Mouse (Mus musculus): ENCODE data around the gene Irf9. TPM values are rescaled to one million over a fixed set of nuclear protein-coding genes. Genes with fewer than 3 reads are reported as not detected.

Gene Irf9
- polyA plus RNA-seq, 1 experiment: 84.3 TPM

GRCm38 (mm10) chr14:55644261-55644888, 41.0 kb downstream of the Irf9 start:
- 3% methylated on average over 17 of the region's 17 CpGs for WGBS
- H3K4me1 ChIP-seq (ENCODE audit: control insufficient read depth, insufficient read depth, low read length): peaks cover 4% of the 10 kb centered on the region

DNA sequence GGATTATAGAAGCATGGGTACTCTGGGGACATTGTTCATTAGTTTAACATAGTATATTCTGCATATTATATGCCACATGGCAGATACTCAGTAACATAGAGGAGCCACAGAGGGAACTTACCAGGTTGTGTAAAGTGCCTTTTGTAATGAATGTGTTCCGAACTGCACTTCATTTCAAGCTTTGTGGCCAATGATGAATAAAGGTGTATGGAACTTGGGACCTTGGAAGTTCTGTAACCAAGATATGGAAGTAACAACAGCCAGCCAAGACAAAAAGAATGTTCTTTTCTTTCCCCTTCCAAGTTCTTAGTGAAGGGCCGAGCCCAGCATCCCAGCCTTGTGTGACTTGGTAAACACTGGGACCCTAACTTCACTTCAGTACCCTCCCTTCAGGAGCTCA, 46.5 kb downstream of the Irf9 start, which contains the start of gene Tssk4:
Tssk4 (plus strand) TSS at position 301 of the 400 bp plus-strand sequence.
- Histone ChIP-seq H3K27ac (ENCODE audit: control insufficient read depth, insufficient read depth, low read depth, low read length, poor library complexity) (no peak within 1 kb of the TSS), H3K4me1 (ENCODE audit: control insufficient read depth, insufficient read depth, low read length) (no peaks in the 10 kb centered on the region), H3K4me3 (replicated peaks; ENCODE audit: control insufficient read depth, low read depth, low read length) (no peak within 1 kb of the TSS)
- TF ChIP-seq CTCF (IDR thresholded peaks at IDR 0.05; ENCODE audit: control insufficient read depth, insufficient read depth, low read length): no peak
- TF ChIP-seq POLR2A (IDR thresholded peaks at IDR 0.05; ENCODE audit: borderline replicate concordance, control insufficient read depth, low read depth, low read length): no peak
- WGBS: 81% methylated on average over 2 of the region's 2 CpGs

More at GRCm38 (mm10) chr14:55644261-55644888, 41.0 kb downstream of the Irf9 start:
- Histone ChIP-seq H3K27ac (ENCODE audit: control insufficient read depth, insufficient read depth, low read depth, low read length, poor library complexity) (0 out of 2 replicates have a peak overlapping the region, but pooled peaks have one; percentile 15), H3K4me3 (replicated peaks; ENCODE audit: control insufficient read depth, low read depth, low read length) (peak overlapping the region; percentile 64)
- no peak for TF ChIP-seq POLR2A (IDR thresholded peaks at IDR 0.05; ENCODE audit: borderline replicate concordance, control insufficient read depth, low read depth, low read length)
- TF ChIP-seq CTCF (IDR thresholded peaks at IDR 0.05; ENCODE audit: control insufficient read depth, insufficient read depth, low read length): no peak

GRCm38 (mm10) chr14:55651528-55651927, 48.2 kb downstream of the Irf9 start:
- Histone ChIP-seq H3K27ac (ENCODE audit: control insufficient read depth, insufficient read depth, low read depth, low read length, poor library complexity) (no peak overlapping the region), H3K4me3 (replicated peaks; ENCODE audit: control insufficient read depth, low read depth, low read length) (no peak overlapping the region), H3K4me1 (ENCODE audit: control insufficient read depth, insufficient read depth, low read length) (no peaks in the 10 kb centered on the region)
- WGBS: 81% methylated on average over 7 of the region's 7 CpGs
- TF ChIP-seq CTCF (IDR thresholded peaks at IDR 0.05; ENCODE audit: control insufficient read depth, insufficient read depth, low read length): no peak
- no peak for TF ChIP-seq POLR2A (IDR thresholded peaks at IDR 0.05; ENCODE audit: borderline replicate concordance, control insufficient read depth, low read depth, low read length)

- WGBS: 75% methylated on average over 3 of the region's 3 CpGs
- Histone ChIP-seq H3K4me3 (replicated peaks; ENCODE audit: control insufficient read depth, low read depth, low read length) (no peak overlapping the region), H3K4me1 (ENCODE audit: control insufficient read depth, insufficient read depth, low read length) (no peaks in the 10 kb centered on the region), H3K27ac (ENCODE audit: control insufficient read depth, insufficient read depth, low read depth, low read length, poor library complexity) (no peak overlapping the region)
- TF ChIP-seq CTCF (IDR thresholded peaks at IDR 0.05; ENCODE audit: control insufficient read depth, insufficient read depth, low read length): no peak
- no peak for TF ChIP-seq POLR2A (IDR thresholded peaks at IDR 0.05; ENCODE audit: borderline replicate concordance, control insufficient read depth, low read depth, low read length)
These were observed 53.6 kb downstream of the Irf9 start for GRCm38 (mm10) chr14:55656935-55657334.

- TF ChIP-seq CTCF (IDR thresholded peaks at IDR 0.05; ENCODE audit: control insufficient read depth, insufficient read depth, low read length): no peak
- TF ChIP-seq POLR2A (IDR thresholded peaks at IDR 0.05; ENCODE audit: borderline replicate concordance, control insufficient read depth, low read depth, low read length): no peak
These were observed 54.6 kb downstream of the Irf9 start for GRCm38 (mm10) chr14:55658011-55658410.

More at GRCm38 (mm10) chr14:55658011-55658410, 54.6 kb downstream of the Irf9 start:
- Histone ChIP-seq H3K4me3 (replicated peaks; ENCODE audit: control insufficient read depth, low read depth, low read length) (no peak overlapping the region), H3K4me1 (ENCODE audit: control insufficient read depth, insufficient read depth, low read length) (no peaks in the 10 kb centered on the region), H3K27ac (ENCODE audit: control insufficient read depth, insufficient read depth, low read depth, low read length, poor library complexity) (no peak overlapping the region)
- 92% methylated on average over 5 of the region's 5 CpGs for WGBS

Other genes with a start within 250 kb of the Irf9 start
- 39.2 and 47.3 TPM in 2 replicates for gene Dhrs4, start 124.8 kb upstream of the Irf9 start, polyA plus RNA-seq (2011; ENCODE audit: insufficient read depth, insufficient read length, low replicate concordance, missing spikeins)
- gene Carmil3, start 112.9 kb upstream of the Irf9 start, polyA plus RNA-seq (2011; ENCODE audit: insufficient read depth, insufficient read length, low replicate concordance, missing spikeins): 0.79 and 3.5 TPM in 2 replicates
- not detected in 2 replicates for gene Cpne6, start 93.1 kb upstream of the Irf9 start, polyA plus RNA-seq (2011; ENCODE audit: insufficient read depth, insufficient read length, low replicate concordance, missing spikeins)
- 0.25 and 0.70 TPM in 2 replicates for gene Nrl, start 78.6 kb upstream of the Irf9 start, polyA plus RNA-seq (2011; ENCODE audit: insufficient read depth, insufficient read length, low replicate concordance, missing spikeins)
- 42.6 and 60.8 TPM in 2 replicates for gene Pck2, start 63.3 kb upstream of the Irf9 start, polyA plus RNA-seq (2011; ENCODE audit: insufficient read depth, insufficient read length, low replicate concordance, missing spikeins)
- 26.4 and 42.3 TPM in 2 replicates for gene Dcaf11, start 43.6 kb upstream of the Irf9 start, polyA plus RNA-seq (2011; ENCODE audit: insufficient read depth, insufficient read length, low replicate concordance, missing spikeins)
- gene A730061H03Rik, start 43.2 kb upstream of the Irf9 start, polyA plus RNA-seq (2011; ENCODE audit: insufficient read depth, insufficient read length, low replicate concordance, missing spikeins): not detected in 2 replicates
- not detected in 2 replicates for gene Fitm1, start 28.0 kb upstream of the Irf9 start, polyA plus RNA-seq (2011; ENCODE audit: insufficient read depth, insufficient read length, low replicate concordance, missing spikeins)
- gene Psme1, start 25.4 kb upstream of the Irf9 start, polyA plus RNA-seq (2011; ENCODE audit: insufficient read depth, insufficient read length, low replicate concordance, missing spikeins): 187 and 268 TPM in 2 replicates
- gene Emc9, start 18.3 kb upstream of the Irf9 start, polyA plus RNA-seq (2011; ENCODE audit: insufficient read depth, insufficient read length, low replicate concordance, missing spikeins): 12.3 and 48.5 TPM in 2 replicates
- gene Psme2, start 12.5 kb upstream of the Irf9 start, polyA plus RNA-seq (2011; ENCODE audit: insufficient read depth, insufficient read length, low replicate concordance, missing spikeins): 152 and 175 TPM in 2 replicates
- gene Rnf31, start 11.9 kb upstream of the Irf9 start, polyA plus RNA-seq (2011; ENCODE audit: insufficient read depth, insufficient read length, low replicate concordance, missing spikeins): 79.5 and 160 TPM in 2 replicates
- gene Rec8, start 14.5 kb downstream of the Irf9 start, polyA plus RNA-seq (2011; ENCODE audit: insufficient read depth, insufficient read length, low replicate concordance, missing spikeins): 13.2 and 28.5 TPM in 2 replicates
- 24.9 and 49.5 TPM in 2 replicates for gene Ipo4, start 32.4 kb downstream of the Irf9 start, polyA plus RNA-seq (2011; ENCODE audit: insufficient read depth, insufficient read length, low replicate concordance, missing spikeins)
- 2.0 and 5.8 TPM in 2 replicates for gene Gm49378, start 34.3 kb downstream of the Irf9 start, polyA plus RNA-seq (2011; ENCODE audit: insufficient read depth, insufficient read length, low replicate concordance, missing spikeins)
- 37.9 and 46.7 TPM in 2 replicates for gene Tm9sf1, start 40.2 kb downstream of the Irf9 start, polyA plus RNA-seq (2011; ENCODE audit: insufficient read depth, insufficient read length, low replicate concordance, missing spikeins)
- gene Tssk4, start 46.6 kb downstream of the Irf9 start, polyA plus RNA-seq (2011; ENCODE audit: insufficient read depth, insufficient read length, low replicate concordance, missing spikeins): 0.77 and 4.0 TPM in 2 replicates
- gene Mdp1, start 56.9 kb downstream of the Irf9 start, polyA plus RNA-seq (2011; ENCODE audit: insufficient read depth, insufficient read length, low replicate concordance, missing spikeins): 23.2 and 50.4 TPM in 2 replicates
- 7.3 and 18.3 TPM in 2 replicates for gene Gmpr2, start 68.4 kb downstream of the Irf9 start, polyA plus RNA-seq (2011; ENCODE audit: insufficient read depth, insufficient read length, low replicate concordance, missing spikeins)
- gene Nedd8, start 68.6 kb downstream of the Irf9 start, polyA plus RNA-seq (2011; ENCODE audit: insufficient read depth, insufficient read length, low replicate concordance, missing spikeins): 173 and 183 TPM in 2 replicates
- 25.4 and 38.1 TPM in 2 replicates for gene Tinf2, start 78.2 kb downstream of the Irf9 start, polyA plus RNA-seq (2011; ENCODE audit: insufficient read depth, insufficient read length, low replicate concordance, missing spikeins)
- gene Tgm1, start 110.4 kb downstream of the Irf9 start, polyA plus RNA-seq (2011; ENCODE audit: insufficient read depth, insufficient read length, low replicate concordance, missing spikeins): 1.1 and 5.1 TPM in 2 replicates
- gene Rabggta, start 118.7 kb downstream of the Irf9 start, polyA plus RNA-seq (2011; ENCODE audit: insufficient read depth, insufficient read length, low replicate concordance, missing spikeins): 16.0 and 24.5 TPM in 2 replicates
- gene Dhrs1, start 142.1 kb downstream of the Irf9 start, polyA plus RNA-seq (2011; ENCODE audit: insufficient read depth, insufficient read length, low replicate concordance, missing spikeins): 24.4 and 25.9 TPM in 2 replicates
- gene Nop9, start 142.1 kb downstream of the Irf9 start, polyA plus RNA-seq (2011; ENCODE audit: insufficient read depth, insufficient read length, low replicate concordance, missing spikeins): 14.3 and 14.5 TPM in 2 replicates
- 1.6 TPM in 1 of 2 replicates, not detected in the other for gene Cideb, start 154.9 kb downstream of the Irf9 start, polyA plus RNA-seq (2011; ENCODE audit: insufficient read depth, insufficient read length, low replicate concordance, missing spikeins)
- 2.8 and 6.5 TPM in 2 replicates for gene Ltb4r2, start 157.9 kb downstream of the Irf9 start, polyA plus RNA-seq (2011; ENCODE audit: insufficient read depth, insufficient read length, low replicate concordance, missing spikeins)
- gene Ltb4r1, start 162.4 kb downstream of the Irf9 start, polyA plus RNA-seq (2011; ENCODE audit: insufficient read depth, insufficient read length, low replicate concordance, missing spikeins): 34.1 and 77.0 TPM in 2 replicates
- gene Adcy4, start 180.5 kb downstream of the Irf9 start, polyA plus RNA-seq (2011; ENCODE audit: insufficient read depth, insufficient read length, low replicate concordance, missing spikeins): 2.3 and 4.7 TPM in 2 replicates
- 27.7 and 38.9 TPM in 2 replicates for gene Ripk3, start 185.3 kb downstream of the Irf9 start, polyA plus RNA-seq (2011; ENCODE audit: insufficient read depth, insufficient read length, low replicate concordance, missing spikeins)
- gene Nfatc4, start 219.6 kb downstream of the Irf9 start, polyA plus RNA-seq (2011; ENCODE audit: insufficient read depth, insufficient read length, low replicate concordance, missing spikeins): 4.0 and 5.6 TPM in 2 replicates